Mouse (Mus musculus): ENCODE data around the gene Snrnp70. TPM values are rescaled to one million over a fixed set of nuclear protein-coding genes. Genes with fewer than 3 reads are reported as not detected.
"Not testable (repeated sequence)": the region's sequence is repeated elsewhere in the genome, so short reads cannot be mapped to it uniquely, and the experiment has no call there.

The Snrnp70 gene
- total RNA-seq, 2 experiments from 2014 or later = 107 to 387 TPM

DNA sequence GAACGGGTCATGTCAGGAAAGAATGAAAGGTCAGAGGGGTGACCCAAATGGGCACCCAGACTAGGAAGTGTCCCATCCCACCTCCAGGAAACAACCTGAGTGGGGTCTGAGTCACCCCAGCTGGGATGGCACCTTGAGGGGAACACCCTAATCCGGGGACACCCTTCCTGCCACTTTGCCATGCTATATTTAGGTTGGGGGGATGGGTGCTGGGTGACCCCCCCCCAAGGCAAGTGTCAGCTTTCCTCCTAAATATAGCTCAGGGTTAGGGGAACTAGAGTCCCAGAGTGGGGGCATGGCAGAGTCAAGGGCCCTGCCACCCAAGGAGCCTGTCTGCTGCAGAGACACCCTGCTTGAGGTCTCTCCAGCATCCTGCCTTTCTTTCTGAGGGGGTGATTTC is 16.9 kb upstream of the Snrnp70 start:
- ATAC-seq (replicated peaks; ENCODE audit: poor library complexity) = no peak

DNA sequence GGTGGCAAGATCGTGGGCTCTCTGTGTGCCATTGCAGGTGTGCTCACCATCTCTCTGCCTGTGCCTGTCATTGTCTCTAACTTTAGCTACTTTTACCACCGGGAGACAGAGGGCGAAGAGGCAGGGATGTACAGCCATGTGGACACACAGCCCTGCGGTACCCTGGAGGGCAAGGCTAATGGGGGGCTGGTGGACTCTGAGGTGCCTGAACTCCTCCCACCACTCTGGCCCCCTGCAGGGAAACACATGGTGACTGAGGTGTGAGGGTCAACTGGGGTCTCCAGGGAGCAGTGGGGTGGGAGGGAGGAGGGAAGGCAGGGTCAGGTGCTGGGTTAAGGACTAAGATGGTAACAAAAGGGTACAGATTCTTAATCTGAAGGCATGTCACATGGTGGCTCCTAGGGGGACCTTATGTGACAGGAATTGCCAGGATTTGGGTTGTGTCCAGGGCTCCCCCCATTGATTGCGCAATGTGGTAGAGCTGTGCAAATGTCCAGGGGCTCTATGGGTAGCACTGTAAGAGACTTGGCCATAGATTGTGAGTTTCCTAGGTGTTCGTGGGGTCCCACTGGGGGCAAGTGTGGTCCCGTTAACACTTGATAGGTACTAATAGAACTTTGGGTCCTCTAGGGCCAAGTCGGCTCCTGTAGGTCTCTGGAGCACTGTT is 14.1 kb upstream of the Snrnp70 start:
- no peak for ATAC-seq (replicated peaks; ENCODE audit: poor library complexity)

DNA sequence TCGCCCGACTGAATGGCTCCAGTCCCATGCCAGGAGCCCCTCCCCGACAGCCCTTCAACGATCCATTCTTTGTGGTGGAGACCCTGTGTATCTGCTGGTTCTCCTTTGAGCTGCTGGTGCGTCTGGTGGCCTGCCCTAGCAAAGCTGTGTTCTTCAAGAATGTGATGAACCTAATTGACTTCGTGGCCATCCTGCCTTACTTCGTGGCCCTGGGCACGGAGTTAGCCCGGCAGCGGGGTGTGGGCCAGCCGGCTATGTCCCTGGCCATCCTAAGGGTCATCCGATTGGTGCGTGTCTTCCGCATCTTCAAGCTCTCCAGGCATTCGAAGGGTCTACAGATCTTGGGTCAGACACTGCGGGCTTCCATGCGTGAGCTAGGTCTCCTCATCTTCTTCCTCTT is 13.4 kb upstream of the Snrnp70 start:
- no peak for ATAC-seq (replicated peaks; ENCODE audit: poor library complexity)

DNA sequence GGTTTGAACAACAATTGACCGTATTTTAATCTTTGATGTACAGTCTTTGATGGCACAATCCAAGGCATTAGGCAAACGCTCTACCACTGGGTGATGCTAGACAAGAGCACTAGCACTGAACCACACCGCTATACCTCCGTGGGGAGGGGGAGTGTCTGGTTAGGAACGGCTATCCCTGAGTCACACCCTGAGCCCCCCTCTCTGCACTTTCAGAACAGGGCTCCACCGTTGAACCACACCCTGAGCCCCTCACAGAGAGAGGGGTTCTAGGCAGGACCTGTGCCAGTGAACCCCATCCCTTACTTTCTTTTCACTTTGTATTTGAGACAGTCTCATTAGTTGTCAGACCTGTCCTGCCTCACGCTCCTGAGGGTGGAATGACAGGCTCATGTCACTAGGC is 12.8 kb upstream of the Snrnp70 start:
- ATAC-seq (replicated peaks; ENCODE audit: poor library complexity) = no peak

DNA sequence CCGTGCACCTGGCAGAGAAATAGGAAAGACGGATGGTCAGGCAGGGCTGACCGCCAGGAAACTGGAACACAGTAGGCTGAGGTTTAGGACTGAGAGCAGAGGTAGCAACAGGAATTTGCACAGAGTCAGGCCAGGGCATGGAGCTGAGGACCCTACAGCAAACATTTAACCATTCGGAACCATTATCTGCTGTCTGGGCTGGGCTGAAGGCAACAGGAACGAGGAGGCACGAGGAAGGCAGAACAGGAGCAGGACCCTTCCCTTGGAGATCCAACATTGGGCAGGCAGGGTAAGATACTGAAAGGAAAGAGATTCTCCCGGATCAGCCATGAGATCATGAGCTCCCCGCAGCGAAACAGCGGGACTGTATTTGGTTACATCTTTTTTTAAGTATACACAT is 12.3 kb upstream of the Snrnp70 start:
- ATAC-seq (replicated peaks; ENCODE audit: poor library complexity) = no peak

DNA sequence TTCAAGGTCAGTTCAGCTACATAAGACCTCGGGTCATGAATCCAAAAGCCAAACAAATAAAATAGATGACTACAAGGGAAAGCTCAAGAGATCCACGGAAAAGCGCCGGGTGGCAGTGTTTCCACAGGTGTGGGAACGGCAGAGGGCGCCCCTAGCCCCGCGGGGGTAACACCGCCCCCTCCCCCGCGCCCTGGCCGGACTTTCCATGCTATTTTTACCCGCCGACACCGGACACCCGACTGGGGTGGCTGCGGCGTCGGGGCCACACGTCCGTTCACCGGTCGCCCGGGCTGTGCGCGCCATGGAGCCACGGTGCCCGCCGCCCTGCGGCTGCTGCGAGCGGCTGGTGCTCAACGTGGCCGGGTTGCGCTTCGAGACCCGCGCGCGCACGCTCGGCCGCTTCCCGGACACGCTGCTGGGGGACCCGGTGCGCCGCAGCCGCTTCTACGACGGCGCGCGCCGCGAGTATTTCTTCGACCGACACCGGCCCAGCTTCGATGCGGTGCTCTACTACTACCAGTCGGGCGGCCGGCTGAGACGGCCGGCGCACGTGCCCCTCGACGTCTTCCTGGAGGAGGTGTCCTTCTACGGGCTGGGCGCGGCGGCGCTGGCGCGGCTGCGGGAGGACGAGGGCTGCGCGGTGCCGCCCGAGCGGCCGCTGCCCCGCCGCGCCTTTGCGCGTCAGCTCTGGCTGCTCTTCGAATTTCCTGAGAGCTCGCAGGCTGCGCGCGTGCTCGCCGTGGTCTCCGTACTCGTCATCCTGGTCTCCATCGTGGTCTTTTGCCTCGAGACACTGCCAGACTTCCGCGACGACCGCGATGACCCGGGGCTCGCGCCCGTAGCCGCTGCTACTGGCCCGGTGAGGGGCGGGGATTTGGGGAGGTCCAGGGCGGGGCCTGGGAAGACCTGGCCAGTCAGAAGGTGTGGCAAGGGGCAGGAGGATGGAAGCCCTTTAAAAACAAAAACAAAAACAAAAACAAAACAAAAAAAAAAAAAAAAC is 10.9 kb upstream of the Snrnp70 start:
- no peak for ATAC-seq (replicated peaks; ENCODE audit: poor library complexity)

DNA sequence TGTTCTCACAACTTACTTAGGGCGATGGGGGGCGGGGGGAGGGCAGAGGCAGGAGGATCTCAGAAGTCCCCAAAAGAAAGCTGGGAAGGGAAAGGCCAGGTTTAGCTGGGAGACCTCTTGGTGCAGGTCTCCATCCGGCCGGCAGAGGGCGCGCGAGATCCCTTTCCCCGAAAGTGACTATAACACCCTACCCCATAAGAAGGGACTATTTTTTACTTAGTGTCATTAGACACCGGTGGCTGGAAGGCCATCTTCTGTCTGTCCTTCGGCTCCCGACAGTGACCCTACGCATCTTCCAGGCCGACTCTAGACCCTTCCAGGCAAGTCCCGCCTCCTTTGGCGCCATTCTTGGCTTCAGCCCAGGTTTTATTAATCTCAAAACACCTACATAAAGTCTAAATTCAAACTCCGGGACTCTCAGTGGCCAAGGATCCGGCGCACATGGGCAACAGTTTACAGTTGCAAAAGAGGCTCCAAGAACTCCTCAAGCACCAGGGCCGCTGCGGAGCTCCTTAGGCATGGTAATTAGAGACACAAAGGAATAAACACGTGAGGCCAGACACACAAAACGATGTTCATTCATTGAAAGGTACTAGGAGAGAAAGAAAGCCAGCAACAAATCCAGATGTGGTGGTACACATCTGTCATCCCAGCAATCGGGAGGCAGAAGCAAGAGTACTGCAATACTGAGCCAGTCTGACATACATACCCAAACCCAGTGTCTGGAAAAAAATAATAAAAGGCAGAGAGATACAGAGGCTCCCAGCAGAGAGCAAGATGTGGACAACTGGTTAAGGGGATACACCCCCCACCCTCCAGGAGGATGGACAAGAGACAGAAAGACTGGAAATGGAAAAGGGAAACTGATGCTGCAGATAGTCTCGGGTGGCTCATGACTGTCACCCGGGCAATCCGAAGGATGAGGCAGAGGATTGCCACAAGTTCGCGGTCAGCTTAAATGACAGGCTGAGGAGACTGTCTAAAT is 9.8 kb upstream of the Snrnp70 start, which contains the start of gene Kcna7:
Gene Kcna7, plus strand, starts transcription at position 563 of the 985 bp plus-strand sequence.
- peak; percentile 86 for ATAC-seq (replicated peaks; ENCODE audit: poor library complexity)

DNA sequence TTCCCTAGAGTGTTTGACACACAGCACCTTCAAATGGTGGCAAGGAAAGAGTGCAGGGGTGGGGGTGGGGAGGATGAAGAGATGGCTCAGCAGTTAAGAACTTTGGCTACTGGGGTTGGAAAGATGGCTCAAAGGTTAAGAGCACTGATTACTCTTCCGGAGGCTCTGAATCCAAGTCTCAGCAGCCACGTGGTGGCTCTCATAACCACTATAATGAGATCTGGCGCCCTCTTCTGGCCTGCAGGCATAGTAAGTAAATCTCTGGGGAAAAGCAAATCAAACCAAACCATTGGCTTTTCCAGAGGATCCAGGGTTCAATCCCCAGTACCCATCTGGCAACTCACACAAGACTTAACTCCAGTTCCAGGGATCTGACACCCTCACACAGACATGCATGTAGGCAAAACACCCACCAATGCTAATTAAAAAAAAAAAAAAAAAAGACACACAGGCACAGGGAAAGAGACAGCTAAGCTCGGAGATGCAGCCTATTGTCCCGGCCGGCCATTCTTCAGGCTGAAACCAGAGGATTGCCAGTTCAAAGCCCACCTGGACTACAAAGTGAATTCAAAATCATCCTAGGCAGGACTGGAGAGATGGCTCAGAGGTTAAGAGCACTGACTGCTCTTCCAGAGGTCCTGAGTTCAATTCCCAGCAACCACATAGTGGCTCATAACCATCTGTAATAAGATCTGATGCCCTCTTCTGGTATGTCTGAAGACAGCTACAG is 8.2 kb upstream of the Snrnp70 start:
- ATAC-seq (replicated peaks; ENCODE audit: poor library complexity) = peak; percentile 74

DNA sequence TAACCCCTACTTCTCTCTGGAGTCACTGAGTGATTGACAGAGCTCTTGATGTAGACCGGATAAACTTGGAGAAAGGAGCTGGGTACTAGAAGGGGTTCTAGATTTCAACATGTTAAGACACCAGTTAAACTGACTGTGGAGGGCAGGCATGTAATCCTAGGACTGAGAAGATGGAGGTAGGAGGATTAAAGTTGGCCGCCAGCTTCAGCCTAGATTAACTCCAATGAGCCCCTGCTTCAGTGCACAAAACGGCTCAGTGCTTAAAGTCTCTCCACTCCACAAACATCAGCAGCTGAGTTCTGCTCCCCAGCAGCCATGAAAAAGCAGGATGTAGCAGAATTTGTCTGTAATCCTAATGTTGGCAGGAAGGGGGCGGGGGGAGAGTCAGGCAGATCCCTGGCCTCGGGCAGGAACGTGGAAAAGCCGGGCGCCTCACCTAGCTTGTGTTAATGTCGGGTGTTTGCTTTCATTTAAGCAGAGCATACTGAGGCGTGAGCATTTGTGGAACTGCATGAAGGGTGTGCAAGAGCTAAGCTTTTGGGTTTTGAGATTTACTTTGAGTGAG is 6.1 kb upstream of the Snrnp70 start:
- ATAC-seq (replicated peaks; ENCODE audit: poor library complexity) = no peak

DNA sequence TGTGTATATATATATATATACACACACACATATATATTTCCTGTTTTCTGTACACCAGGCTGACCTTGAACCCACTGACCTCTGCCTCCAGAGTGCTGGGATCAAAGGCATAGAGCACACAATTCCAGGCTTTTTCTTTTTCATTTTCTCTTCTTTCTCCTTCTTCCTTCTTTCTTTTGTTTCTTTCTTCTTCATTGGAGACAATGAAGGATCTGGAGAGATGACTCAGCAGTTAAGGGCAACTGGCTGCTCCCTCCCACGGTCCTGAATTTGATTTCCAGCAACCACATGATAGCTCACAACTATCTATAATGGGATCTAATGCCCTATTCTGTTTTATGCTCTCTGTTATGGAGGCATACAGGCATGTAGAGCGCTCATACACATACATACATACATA is 1.2 kb upstream of the Snrnp70 start:
- no peak for ATAC-seq (replicated peaks; ENCODE audit: poor library complexity)

DNA sequence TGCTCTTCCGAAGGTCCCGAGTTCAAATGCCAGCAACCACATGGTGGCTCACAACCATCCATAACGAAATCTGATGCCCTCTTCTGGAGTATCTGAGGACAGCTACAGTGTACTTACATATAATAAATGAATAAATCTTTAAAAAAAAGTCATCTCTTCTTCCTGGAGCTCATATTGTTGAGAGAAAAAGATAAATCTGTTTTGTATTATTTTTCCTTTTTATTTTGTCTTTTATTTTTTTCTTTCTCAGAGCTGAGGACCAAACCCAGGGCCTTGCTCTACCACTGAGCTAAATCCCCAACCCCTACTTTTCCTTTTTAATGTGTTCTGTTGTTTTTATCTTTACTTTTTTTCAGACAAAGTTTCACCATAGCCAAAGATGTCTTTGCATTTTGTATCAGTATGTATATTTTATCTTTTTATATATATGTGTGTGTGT is 814 bp upstream of the Snrnp70 start:
- not testable (repeated sequence) for ATAC-seq (replicated peaks; ENCODE audit: poor library complexity)

DNA sequence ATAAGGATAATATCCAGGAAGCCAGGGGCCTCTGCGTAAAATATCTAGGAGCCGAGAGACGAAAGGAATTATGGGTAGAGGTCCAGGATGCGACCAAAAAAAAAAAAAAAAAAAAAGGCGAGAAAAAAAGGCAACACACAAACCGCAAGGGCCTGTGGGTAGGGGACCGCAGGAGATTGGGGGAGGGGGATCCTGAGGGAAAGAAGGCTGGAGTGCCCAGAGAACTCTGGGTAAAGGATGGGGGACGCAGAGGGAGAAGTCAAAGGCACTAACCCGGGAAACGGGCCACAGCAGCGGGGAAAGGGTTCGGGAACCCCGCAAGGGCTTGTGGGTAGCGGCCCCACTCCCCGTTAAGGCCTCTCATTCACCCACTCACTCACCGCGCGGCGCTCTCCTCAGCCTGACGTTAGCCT is 407 bp downstream of the Snrnp70 start:
- peak; percentile 63 for ATAC-seq (replicated peaks; ENCODE audit: poor library complexity)

DNA sequence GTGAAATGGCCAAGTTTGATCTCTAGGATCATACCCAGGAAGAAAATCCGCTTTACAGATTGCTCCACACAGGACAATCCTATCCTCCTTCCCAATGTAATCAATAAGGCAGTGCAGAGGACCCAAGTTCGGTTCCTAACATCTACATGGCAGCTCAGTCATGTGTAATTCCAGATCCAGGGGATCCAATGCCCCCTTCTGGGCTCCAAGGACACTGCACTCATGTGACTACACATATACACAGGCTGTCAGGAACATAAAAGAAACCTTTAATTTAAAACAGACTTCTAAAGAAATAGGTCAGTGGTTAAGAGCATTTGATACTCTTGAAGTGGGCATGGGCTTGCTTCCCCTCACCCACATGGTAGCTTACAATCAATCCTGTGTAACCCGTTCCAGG is 9.5 kb downstream of the Snrnp70 start:
- peak; percentile 60 for ATAC-seq (replicated peaks; ENCODE audit: poor library complexity)

DNA sequence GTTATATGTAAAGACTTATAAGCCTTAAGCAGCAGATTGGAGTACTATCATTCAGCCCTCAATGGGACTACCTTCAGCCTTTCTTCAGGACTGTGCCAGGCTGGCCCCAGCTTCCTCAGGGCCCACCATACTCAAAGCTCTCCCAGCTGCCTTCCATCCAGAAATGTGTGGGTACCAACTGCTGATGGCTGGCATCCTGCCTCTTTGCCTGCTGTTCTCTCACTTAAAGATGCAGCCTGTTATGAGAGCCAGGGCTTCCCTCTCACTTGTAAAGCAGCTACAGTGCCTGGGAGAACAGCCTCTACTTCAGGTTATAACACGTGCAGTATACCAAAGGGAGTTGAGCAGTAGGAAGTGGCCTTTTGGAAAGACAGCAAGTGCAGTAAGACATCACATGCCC is 19.5 kb downstream of the Snrnp70 start:
- ATAC-seq (replicated peaks; ENCODE audit: poor library complexity) = no peak

DNA sequence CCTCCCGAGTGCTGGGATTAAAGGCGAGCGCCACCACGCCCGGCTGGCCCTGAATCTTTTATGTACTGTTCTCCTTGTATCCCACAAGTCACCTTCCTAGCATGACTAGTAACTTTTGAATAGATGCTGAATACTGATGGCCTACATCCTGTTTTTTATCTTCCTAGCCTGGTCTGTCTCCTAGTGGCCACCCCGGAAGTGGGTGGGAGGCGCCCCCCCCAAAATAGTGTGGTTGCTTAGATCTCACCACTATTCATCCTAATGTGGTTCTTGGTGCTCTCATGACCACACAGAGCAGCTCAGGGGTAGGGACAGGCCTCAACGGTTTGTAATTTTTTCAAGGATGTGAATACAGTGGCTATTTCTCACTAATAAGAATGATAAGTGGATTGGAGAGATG is 20.9 kb downstream of the Snrnp70 start:
- ATAC-seq (replicated peaks; ENCODE audit: poor library complexity) = no peak

DNA sequence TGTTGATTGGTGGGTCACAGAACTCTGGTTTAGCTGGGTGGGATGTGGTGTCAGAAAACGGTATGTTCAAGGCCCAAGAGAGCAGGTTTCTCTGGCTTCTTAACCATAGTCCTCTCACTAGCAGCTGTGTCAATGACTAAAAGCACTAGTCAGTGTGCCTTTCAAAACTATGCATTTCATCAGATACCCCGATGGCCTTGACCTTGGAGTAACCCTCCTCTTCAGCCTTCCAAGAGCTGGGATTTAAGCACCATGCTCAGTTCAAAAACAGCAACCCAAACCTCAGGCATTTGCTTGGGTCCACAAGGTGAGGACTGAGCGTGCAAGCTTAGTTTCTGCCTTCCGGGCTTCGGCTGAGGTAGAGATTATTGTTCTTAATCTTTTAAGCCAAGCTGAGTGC is 23.2 kb downstream of the Snrnp70 start:
- no peak for ATAC-seq (replicated peaks; ENCODE audit: poor library complexity)

DNA sequence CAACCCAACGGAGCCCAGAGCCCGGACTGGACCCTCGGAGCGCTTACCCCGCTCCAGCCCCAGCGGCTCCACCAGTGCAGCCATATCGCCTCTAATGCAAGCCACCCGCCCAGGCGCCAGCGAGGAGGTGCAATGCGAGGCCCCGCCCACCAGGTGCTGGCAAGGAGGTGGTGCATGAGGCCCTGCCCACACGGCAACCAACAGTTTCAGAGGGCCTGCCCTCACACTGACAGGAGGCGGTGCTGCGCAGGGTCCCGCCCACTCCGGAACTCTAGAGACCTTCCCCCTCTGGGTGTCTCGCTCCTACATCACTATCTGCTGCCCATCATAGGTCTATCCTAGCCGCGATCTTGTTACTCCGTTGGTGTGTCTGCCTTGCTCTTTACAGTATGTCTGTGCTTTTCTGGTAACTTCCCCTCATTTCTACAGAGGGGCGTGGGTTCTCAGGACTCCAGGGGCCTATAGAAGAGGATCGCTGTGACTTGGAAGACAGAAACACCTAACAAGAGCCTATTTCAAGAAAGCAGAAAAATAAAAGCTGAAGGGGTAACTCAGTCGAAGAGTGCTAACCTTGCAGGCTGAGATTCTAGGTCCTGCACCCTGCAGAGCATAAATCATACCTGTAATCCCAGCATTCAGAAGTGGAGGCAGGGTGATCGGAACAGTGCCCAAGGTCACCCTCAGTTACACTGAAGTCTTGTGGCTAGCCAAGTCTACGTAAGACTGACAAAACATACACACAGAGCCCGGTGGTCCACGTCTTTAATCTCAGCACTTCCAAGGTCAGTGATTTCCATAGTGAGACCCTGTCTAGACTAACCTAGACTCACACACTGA is 24.8 kb downstream of the Snrnp70 start, which contains the start of gene Lin7b:
Gene Lin7b, minus strand, starts transcription at position 109 of the 837 bp plus-strand sequence.
- peak; percentile 75 for ATAC-seq (replicated peaks; ENCODE audit: poor library complexity)

DNA sequence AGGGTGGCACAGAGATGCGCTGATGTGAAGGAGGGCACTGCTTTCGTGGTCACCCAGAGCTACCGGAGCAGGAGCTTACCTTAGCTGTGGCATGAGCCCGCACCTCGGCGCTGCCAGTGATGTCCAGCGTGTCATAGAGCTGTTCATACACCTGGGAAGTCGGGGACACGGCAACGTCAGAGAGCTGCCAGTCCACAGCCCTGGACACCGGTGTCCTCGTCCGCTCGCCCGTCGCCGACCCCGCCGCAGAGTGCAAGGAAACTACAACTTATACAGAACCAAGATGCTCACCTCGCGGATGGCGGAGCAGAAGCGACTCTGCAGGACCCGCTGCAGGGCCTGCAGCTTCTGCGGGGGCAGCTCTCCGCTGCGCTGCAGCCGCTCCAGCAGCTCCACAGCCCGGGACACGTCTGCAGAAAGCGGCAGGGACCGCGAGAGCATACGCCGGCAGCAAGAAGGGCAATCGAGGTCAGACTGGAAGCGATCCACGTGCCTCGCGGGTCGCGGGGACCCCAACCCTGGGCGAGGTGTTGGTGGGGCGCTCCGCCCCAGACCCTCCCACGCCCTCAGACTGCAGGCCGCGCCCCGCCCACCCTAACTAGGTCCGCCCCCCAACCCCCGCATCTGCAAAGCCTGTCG is 25.6 kb downstream of the Snrnp70 start:
- no peak for ATAC-seq (replicated peaks; ENCODE audit: poor library complexity)
